In the genomic region with DNA sequence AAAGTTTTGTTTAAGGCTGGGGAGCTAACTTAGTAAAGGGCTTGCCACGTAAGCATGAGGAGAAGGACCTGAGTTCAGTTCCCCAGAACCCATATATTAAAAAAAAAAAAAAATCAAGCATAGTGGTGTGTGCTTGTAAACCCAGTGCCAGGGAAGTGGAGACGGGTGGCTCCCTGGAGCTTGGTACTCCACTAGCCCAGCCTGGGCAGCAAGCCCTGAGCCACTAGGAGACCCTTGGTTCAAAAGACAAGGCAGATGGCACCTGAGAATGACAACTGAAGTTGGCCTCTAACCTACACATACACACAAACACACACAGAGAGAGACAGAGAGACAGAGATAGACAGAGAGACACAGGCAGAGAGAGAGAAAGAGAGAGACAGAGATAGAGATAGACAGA, we compare ENCODE assay signal across 20 mouse cellular contexts.
"Had no signal": no experiment of that assay in that cellular context is flagged by ENCODE, and none has a peak within 500 bp of the region (broad histone marks: within the 10 kb centered on the region; RNA-seq: fewer than 3 reads in every experiment).

No protein-coding gene starts in this region.

- H3K4me3 ChIP-seq: heart, adult 2 months; heart, embryonic 13.5 days; heart, embryonic 15.5 days; hindbrain, embryonic 13.5 days; layer of hippocampus, adult 2 months; limb, embryonic 13.5 days; limb, embryonic 15.5 days had no signal

- H3K36me3 ChIP-seq: heart, embryonic 13.5 days; heart, embryonic 15.5 days; hindbrain, embryonic 13.5 days; limb, embryonic 13.5 days; limb, embryonic 15.5 days had no signal

- H3K9me3 ChIP-seq: heart, embryonic 13.5 days; heart, embryonic 15.5 days; hindbrain, embryonic 13.5 days; limb, embryonic 13.5 days; limb, embryonic 15.5 days had no signal

- H3K27ac ChIP-seq: heart, adult 2 months; heart, embryonic 13.5 days; heart, embryonic 15.5 days; hindbrain, embryonic 13.5 days; layer of hippocampus, adult 2 months; limb, embryonic 13.5 days; limb, embryonic 15.5 days; liver, embryonic 14.5 days had no signal

- H3K4me1 ChIP-seq: heart, embryonic 15.5 days; limb, embryonic 15.5 days had no signal

- H3K4me2 ChIP-seq: heart, embryonic 11.5 days; heart, embryonic 13.5 days; heart, embryonic 15.5 days; hindbrain, embryonic 13.5 days; limb, embryonic 13.5 days; limb, embryonic 15.5 days; liver, embryonic 11.5 days had no signal

- H3K27me3 ChIP-seq: hindbrain, embryonic 13.5 days; limb, embryonic 13.5 days; limb, embryonic 15.5 days had no signal

- H3K9ac ChIP-seq: heart, embryonic 13.5 days; heart, embryonic 15.5 days; hindbrain, embryonic 13.5 days; limb, embryonic 13.5 days; limb, embryonic 15.5 days; liver, embryonic 14.5 days had no signal

- DNase-seq: gastrocnemius, postnatal 14 days; heart, adult 11 months; heart, adult 2 months; heart, postnatal 14 days; heart, postnatal 36 days; kidney, adult 11 months; kidney, adult 2 months; kidney, postnatal 10 days; kidney, postnatal 25 days; kidney, postnatal 4 days; lung, adult 18-20 months had no signal
